ENCODE assay signal across 16 mouse cellular contexts in genomic region chr13:83635218-83635617, GRCm38 (mm10).
DNase-seq lines count a peak whose midpoint lies in the region.
"Had no signal": no experiment of that assay in that cellular context is flagged by ENCODE, and none has a peak within 500 bp of the region (broad histone marks: within the 10 kb centered on the region; RNA-seq: fewer than 3 reads in every experiment).

No protein-coding gene starts in this region.

- peak; percentile 69 for DNase-seq in heart, adult 11 months
- DNase-seq in heart, postnatal 10 days: no peak
- DNase-seq in R1 (ENCODE audit: low read depth, low spot score) (peak; percentile 13), ZHBTc4 (ENCODE audit: low read depth, low spot score) (peak; percentile 20)
- DNase-seq in left cerebral cortex, adult 11 months (ENCODE audit: low spot score): no peak
- DNase-seq in layer of hippocampus, adult 11-12 months (ENCODE audit: low spot score): no peak
- DNase-seq: adrenal gland, adult 2 months; adrenal gland, postnatal 10 days; adrenal gland, postnatal 25 days; cerebellum, adult 11 months; cerebellum, adult 18-20 months; cerebellum, adult 8-10 months; cerebellum, adult 9-11 months; cerebellum, postnatal 14 days; cerebellum, postnatal 36 days; embryo, embryonic 11 days had no signal

- intact Hi-C loops in heart, postnatal 10 days (cut with DNase I): no loop called here

Comparison
In these comparisons a context has a peak if more than half of its experiments do, and no peak if none do; other contexts are left out.
1. DNase-seq: peak in heart, adult 11 months (single experiment), R1 (single experiment) and ZHBTc4 (single experiment); none in heart, postnatal 10 days (0 of 2), left cerebral cortex, adult 11 months (single experiment) and layer of hippocampus, adult 11-12 months (single experiment).